Mouse (Mus musculus) left cerebral cortex, adult 18-20 months (tissue): Measurements from ENCODE around the gene Krt33a. TPM values are rescaled to one million over a fixed set of nuclear protein-coding genes. Genes with fewer than 3 reads are reported as not detected.
A peak's percentile ranks its signal among the peaks of the same experiment; 100 is the strongest.

Source experiments
- DNase-seq, 2 experiments: peaks; one replicate each; pipeline ENCODE4 v3.0.0; 2021 to 2022; ENCODE audit warnings: low spot score in 2 of 2, mixed read lengths in 1 of 2
- total RNA-seq, 2 experiments: library from RNA; stranded (reverse); gene quantifications; 2 replicates each; pipeline ENCODE4 v1.2.3; 2021

The Krt33a gene
- total RNA-seq, 2 experiments from 2014 or later, result not detected

DNA sequence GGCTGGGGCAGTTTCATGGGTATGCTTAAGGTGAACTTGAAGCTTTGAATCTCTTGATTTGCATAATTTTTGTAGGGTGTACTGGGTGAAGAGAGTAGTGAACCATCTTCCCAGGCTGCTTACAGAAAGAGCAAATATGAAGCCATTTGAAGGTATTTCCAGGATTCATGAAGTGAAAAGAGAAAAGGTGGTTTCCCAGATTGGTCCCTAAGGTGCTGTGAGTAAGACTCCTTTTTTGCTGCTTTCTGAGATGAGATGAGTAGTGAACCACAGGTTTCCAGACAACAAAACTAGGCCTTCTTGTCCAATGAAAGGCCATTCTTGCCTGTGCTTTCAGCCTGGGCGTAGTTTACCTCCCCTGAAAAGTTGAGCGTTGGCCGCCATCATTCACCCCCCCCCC lies 27.5 kb downstream of the Krt33a start:
- no peak for DNase-seq

DNA sequence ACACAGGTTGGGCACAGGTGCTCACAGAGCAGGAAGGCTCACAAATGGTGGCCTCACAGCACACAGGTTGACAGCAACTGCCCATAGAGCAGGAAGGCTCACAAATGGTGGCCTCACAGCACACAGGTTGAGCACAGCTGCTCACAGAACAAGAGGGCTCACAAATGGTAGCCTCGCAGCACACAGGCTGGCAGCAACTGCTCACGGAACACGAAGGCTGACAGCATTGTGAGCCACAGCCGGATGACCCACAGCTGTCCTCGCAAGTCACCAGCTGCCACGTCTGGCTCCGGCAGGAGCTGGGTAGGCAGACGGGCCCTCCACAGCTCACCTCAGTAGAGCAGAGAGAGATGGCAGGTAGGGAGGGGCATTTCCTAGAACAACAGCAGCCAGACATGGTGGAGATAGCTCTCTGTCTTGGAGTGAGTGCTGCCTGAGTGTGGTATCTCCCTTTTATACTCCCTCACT lies 29.8 kb downstream of the Krt33a start, which contains the start of gene Krtap16-1:
Krtap16-1 (minus strand) TSS at position 418 of the 468 bp plus-strand sequence.
- DNase-seq, result no peak

DNA sequence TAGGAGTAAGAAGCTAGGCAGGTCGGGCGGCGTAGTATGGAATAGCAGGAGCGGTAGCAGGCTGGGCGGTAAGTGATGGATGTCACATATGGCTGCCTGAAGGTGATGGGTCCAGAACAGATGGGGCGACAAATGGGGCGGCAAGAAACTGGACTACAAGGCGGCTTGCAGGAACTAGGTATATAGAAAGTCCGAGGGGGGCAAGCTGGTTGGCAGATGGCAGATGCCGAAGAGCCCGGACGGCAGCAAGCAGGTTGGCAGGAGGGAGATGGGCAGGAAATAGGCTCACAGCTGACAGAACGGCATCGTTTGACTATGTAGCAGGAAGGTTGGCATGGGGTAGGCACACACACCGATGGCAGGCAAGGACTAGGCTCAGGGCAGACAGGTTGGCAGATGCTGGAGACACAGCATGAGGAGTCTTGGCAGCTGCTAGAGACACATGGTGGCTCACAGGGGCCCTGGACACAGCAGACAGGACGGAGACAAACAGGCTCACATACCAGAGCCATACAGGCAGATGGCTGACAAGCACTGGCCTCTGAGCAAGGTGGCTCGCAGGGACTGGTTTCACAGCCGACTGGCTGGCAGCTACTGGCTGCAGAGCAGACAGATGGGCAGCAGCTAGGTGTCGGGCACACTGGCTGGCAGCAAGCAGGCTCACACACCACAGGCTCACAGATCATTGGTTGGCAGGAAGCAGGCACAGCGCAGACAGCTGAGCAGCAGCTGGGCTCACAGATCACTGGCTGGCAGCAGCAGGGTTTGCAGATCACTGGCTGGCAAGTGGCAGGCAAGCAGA lies 30.5 kb downstream of the Krt33a start:
- DNase-seq, result peak; percentile 21 to 45

DNA sequence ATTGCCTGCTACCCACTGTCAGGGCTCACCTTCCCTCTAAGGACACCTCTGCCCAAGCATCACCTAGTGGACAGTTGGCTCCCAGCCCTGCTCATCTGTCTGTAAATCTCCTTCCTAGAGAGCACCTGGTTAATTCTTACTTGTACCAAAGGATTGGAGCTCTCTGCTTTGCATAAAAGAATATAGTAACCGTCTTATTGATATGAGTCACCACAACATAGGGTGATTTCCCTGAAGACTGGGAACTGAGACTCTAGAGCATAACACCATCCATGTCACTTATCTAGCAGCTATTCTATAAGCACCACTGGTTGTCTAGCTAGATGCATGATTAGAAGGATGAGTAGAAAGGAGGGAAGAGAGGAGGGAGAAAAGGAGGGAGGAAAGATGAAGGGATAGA lies 32.6 kb downstream of the Krt33a start:
- DNase-seq, result no peak

DNA sequence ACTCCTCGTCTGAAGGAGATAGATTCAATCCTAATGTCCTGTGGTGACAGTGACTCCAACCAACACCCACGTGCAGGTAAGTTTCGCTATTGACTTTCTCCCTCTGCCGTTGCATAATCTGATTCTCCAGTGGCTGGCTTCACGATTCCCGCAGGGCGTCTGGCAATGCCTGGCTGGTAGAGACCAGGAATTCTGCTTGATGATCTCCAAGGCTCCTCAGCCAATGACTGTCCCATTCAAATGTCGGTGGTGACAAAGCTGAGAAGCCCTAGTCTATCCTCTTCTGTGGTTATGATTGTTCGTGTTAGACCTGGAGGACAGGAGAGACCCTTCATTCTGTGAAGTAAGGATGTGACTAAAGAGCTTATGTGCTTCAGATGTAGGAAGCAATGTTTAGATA lies 33.3 kb downstream of the Krt33a start:
- DNase-seq, result no peak

DNA sequence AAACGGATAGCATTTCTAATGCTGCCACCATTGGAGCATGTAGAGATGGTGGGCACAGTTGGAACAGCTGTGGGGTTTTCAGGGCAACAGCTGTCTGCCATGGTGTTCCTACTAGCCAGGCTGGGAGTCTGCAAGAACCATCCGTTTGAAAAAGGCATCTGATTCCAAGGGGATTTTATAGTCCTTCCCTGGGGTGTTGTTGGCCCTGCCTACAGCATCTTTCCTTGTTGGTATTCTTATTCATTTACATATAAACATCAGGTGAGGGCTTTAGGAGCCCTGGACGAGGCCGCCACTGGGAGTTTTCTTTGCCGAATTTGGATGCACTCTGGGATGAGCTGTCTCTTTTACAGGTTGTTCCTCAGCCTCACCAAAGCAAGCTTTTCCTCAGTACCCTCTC lies 37.1 kb downstream of the Krt33a start, which contains the start of gene Krtap29-1:
Krtap29-1 (minus strand) TSS at position 101 of the 400 bp plus-strand sequence.
- no peak for DNase-seq

DNA sequence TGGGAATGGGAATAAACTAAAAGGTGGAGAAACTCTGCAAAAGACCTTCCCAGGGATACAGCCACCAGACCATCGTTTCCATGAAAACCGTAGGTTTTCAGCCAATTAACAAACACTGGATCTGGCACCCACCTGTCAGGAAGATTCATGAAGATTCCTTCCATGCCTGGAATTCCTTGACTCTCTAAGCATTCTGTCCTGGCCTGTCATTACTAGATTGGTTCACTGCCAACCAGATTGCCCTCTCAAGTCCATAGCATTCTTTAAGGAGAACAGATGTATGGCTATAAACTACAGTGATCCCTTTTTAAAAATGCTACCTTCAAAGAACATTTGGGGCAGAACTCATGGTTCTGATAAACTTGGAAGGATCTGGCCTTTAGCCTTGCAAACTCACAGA lies 50.1 kb downstream of the Krt33a start:
- DNase-seq, result no peak

DNA sequence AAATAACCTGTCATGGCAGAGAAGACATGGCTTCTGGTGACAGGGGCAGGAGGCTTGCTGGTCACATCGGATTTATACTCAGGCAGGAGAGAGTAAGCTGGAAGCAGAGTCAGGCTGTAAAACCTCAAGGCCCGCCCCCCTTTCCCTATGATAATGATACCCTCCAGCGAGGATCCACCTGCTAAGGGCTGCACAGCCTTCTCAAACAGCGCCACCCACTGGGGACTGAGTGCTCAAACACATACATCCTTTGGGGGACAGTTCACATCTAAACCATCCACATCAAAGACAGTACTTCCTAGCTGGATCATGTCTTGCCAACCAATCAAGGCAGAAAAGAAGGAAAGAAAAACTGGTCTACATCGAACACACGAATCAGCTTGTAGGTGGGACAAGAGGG lies 51.8 kb downstream of the Krt33a start:
- DNase-seq, result no peak

Other genes starting within 250 kb of the Krt33a start
- not detected for gene Gm11595, start 243.3 kb downstream of the Krt33a start, total RNA-seq
- not detected for gene Krtap4-8, start 235.5 kb downstream of the Krt33a start, total RNA-seq
- not detected for gene Krtap4-9, start 231.0 kb downstream of the Krt33a start, total RNA-seq
- gene Gm11596, start 222.7 kb downstream of the Krt33a start, total RNA-seq, result not detected
- not detected for gene Gm11569, start 217.3 kb downstream of the Krt33a start, total RNA-seq
- gene Gm11554, start 211.8 kb downstream of the Krt33a start, total RNA-seq, result not detected
- not detected for gene Krtap4-13, start 206.3 kb downstream of the Krt33a start, total RNA-seq
- not detected for gene Gm11564, start 200.5 kb downstream of the Krt33a start, total RNA-seq
- not detected for gene 2300003K06Rik, start 178.1 kb downstream of the Krt33a start, total RNA-seq
- gene Krtap4-16, start 164.6 kb downstream of the Krt33a start, total RNA-seq, result not detected
- not detected for gene Gm11568, start 158.3 kb downstream of the Krt33a start, total RNA-seq
- gene Gm11559, start 151.7 kb downstream of the Krt33a start, total RNA-seq, result not detected
- gene Krtap9-1, start 142.8 kb downstream of the Krt33a start, total RNA-seq, result not detected
- gene Gm11567, start 137.0 kb downstream of the Krt33a start, total RNA-seq, result not detected
- not detected for gene Krtap31-1, start 108.3 kb downstream of the Krt33a start, total RNA-seq
- not detected for gene Gm11565, start 101.5 kb downstream of the Krt33a start, total RNA-seq
- not detected for gene Krtap31-2, start 79.9 kb downstream of the Krt33a start, total RNA-seq
- not detected for gene Krtap9-5, start 67.7 kb downstream of the Krt33a start, total RNA-seq
- gene Krtap29-1, start 37.2 kb downstream of the Krt33a start, total RNA-seq, result not detected
- gene Krtap16-1, start 29.6 kb downstream of the Krt33a start, total RNA-seq, result not detected
- not detected for gene Krtap17-1, start 22.2 kb downstream of the Krt33a start, total RNA-seq
- not detected for gene Krt33b, start 13.7 kb upstream of the Krt33a start, total RNA-seq
- gene Krt34, start 25.3 kb upstream of the Krt33a start, total RNA-seq, result not detected
- not detected for gene Krt31, start 34.3 kb upstream of the Krt33a start, total RNA-seq
- not detected for gene Krt32, start 72.0 kb upstream of the Krt33a start, total RNA-seq
- not detected for gene Krt35, start 80.0 kb upstream of the Krt33a start, total RNA-seq
- gene Krt36, start 89.4 kb upstream of the Krt33a start, total RNA-seq, result not detected
- not detected for gene Krt13, start 105.4 kb upstream of the Krt33a start, total RNA-seq
- not detected for gene Krt15, start 119.7 kb upstream of the Krt33a start, total RNA-seq
- not detected for gene Krt19, start 132.5 kb upstream of the Krt33a start, total RNA-seq
- gene Krt9, start 177.0 kb upstream of the Krt33a start, total RNA-seq, result 1 to 10 TPM; 3.8 to 4.9 TPM
- not detected for gene Krt14, start 191.3 kb upstream of the Krt33a start, total RNA-seq
- not detected for gene Krt16, start 232.7 kb upstream of the Krt33a start, total RNA-seq
- gene Krt17, start 244.8 kb upstream of the Krt33a start, total RNA-seq, result under 1 TPM in 1 of 2 experiments, not detected in 1; 0.28 TPM